1 mouse cellular context compared by ENCODE assay signal in the genomic region with DNA sequence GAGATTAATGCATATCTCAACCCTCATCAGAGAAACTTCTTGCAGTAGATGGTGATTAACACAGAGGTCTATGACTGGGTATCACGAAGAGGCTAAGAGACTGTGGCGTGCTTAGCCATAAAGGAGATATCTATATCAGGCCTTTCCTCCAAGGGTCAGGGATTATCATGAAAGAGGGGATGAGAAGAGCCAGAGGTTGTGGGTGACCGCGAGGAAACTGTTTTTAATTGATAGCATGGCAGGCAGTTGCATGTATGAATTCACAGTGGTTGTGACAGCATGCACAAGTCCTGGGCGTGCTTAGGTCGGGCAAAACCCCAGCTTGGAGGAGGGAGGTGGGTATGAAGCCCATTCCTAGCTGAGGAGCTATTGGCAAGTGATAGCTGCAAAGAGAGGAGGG.
TF ChIP-seq lines count a peak whose summit lies in the region.

No protein-coding gene starts in this region.

TF ChIP-seq in myocyte, 11 proteins besides CTCF, POLR2A, EP300 and RAD21:
- TF ChIP-seq CEBPB (IDR thresholded peaks at IDR 0.05; ENCODE audit: insufficient read depth, poor library complexity, severe bottlenecking), result no peak
TF ChIP-seq in myocyte: peak in this region for 0.
